Mouse (Mus musculus) spleen, postnatal 4 days (tissue): ENCODE results near the gene Plekhg3.

Experiments used
- DNase-seq, 2 experiments: peaks; one replicate each; pipeline ENCODE4 v3.0.0; 2022; ENCODE audit warnings: low spot score in 2 of 2

The Plekhg3 gene

GRCm38 (mm10) chr12:76619847-76620246, 89.2 kb downstream of the Plekhg3 start:
- DNase-seq, result no peak

- no peak for DNase-seq
These were observed 92.7 kb downstream of the Plekhg3 start for GRCm38 (mm10) chr12:76623374-76623773.
